Mouse (Mus musculus) heart, embryonic 11.5 days (tissue): ENCODE data around the gene P2rx5. TPM values are rescaled to one million over a fixed set of nuclear protein-coding genes. Genes with fewer than 3 reads are reported as not detected.

Source experiments
- ATAC-seq: fragments of 200-750 bp; cut with Nextera tagmentation; replicated peaks from 2 replicates; pipeline ENCODE4 v1.8.0; 2017; ENCODE audit warnings: moderate library complexity; ENCODE audit not compliant: insufficient number of reproducible peaks, low FRiP score, low TSS enrichment
- H3K27ac ChIP-seq: fragments of 300-500 bp; sonication (generic); 2 replicates; pipeline ENCODE4 v1.5.1; 2014; ENCODE audit warnings: mild to moderate bottlenecking, low read depth, low read length
- H3K27me3 ChIP-seq: fragments of 300-500 bp; sonication (generic); 2 replicates; pipeline ENCODE4 v1.6.1; 2014; ENCODE audit warnings: mild to moderate bottlenecking, low read length, mixed read lengths; ENCODE audit not compliant: control insufficient read depth, insufficient read depth
- H3K36me3 ChIP-seq: fragments of 300-500 bp; sonication (generic); 2 replicates; pipeline ENCODE4 v1.6.1; 2014; ENCODE audit warnings: mild to moderate bottlenecking, low read length, moderate library complexity, mixed read lengths; ENCODE audit not compliant: control insufficient read depth, insufficient read depth
- H3K4me1 ChIP-seq: fragments of 300-500 bp; sonication (generic); 2 replicates; pipeline ENCODE4 v1.6.1; 2014; ENCODE audit warnings: low read length; ENCODE audit not compliant: control insufficient read depth, insufficient read depth
- H3K4me2 ChIP-seq: fragments of 300-500 bp; sonication (generic); 2 replicates; pipeline ENCODE4 v1.6.1; 2014; ENCODE audit warnings: mild to moderate bottlenecking, moderate library complexity
- H3K4me3 ChIP-seq: fragments of 300-500 bp; sonication (generic); 2 replicates; pipeline ENCODE4 v1.5.1; 2014; ENCODE audit warnings: low read depth, low read length
- H3K9ac ChIP-seq: fragments of 300-500 bp; sonication (generic); 2 replicates; pipeline ENCODE4 v1.6.1; 2014; ENCODE audit warnings: mild to moderate bottlenecking, low read depth, low read length, moderate library complexity
- H3K9me3 ChIP-seq: fragments of 300-500 bp; sonication (generic); replicated peaks from 2 replicates; pipeline ENCODE4 v1.6.1; 2016; ENCODE audit warnings: low read length; ENCODE audit not compliant: control insufficient read depth
- WGBS: fragments of 180-500 bp; shearing (Covaris S2); extraction: QIAGEN DNeasy Blood & Tissue Kit; methylation state at CpG from one replicate; pipeline ENCODE4 v1.1.7; 2014; ENCODE audit not compliant: insufficient replicate concordance; 5-methylcytosine and 5-hydroxymethylcytosine counted together
- polyA plus RNA-seq: library from polyadenylated mRNA; unstranded; fragments of >200 nt; fragmentation: Nextera tagmentation; extraction: Ambion mirVana; gene quantifications from 2 replicates; pipeline ENCODE4 v1.2.1, GENCODE M21; 2014

Gene P2rx5
- polyA plus RNA-seq, 1 experiment from 2014 or later: 0.97 TPM

DNA sequence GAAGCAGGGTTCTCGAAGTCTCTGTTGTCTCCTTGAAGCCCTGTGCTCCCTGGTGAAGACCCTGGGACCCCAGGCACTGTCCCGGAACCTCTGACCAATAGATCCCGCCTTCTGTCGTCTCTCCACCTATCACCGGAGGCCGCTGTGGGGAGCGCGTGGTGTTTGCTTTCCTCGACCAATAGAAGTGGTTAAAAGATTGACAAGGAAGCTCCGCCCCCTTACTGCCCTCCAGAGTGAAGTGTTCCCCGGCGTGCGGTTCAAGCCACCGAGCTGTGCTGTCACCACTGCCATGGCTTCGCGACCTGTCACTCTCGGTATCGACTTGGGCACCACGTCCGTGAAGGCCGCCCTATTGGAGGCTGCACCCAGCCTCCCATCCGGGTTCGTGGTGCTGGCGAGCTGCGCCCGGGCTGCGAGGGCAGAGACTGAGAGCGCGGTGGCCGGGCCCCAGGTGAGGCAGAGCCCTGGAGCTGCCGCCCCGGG is 39.0 kb downstream of the P2rx5 start, which contains the start of gene Shpk:
TSS of gene Shpk (plus strand) at position 231 of the 483 bp plus-strand sequence.
- Histone ChIP-seq H3K4me3 (peak within 1 kb of the TSS; percentile 71), H3K36me3 (no peaks in the 10 kb centered on the region), H3K9ac (peak within 1 kb of the TSS; percentile 75), H3K4me1 (no peaks in the 10 kb centered on the region), H3K27ac (no peak within 1 kb of the TSS), H3K9me3 (no peaks in the 10 kb centered on the region), H3K4me2 (peak within 1 kb of the TSS; percentile 99), H3K27me3 (no peaks in the 10 kb centered on the region)
- under 1% methylated on average over 32 of the region's 32 CpGs for WGBS
- peak; percentile 98 for ATAC-seq

- Histone ChIP-seq H3K27me3 (no peaks in the 10 kb centered on the region), H3K4me1 (no peaks in the 10 kb centered on the region), H3K4me2 (peak overlapping the region; percentile 99), H3K36me3 (no peaks in the 10 kb centered on the region), H3K9ac (peak overlapping the region; percentile 75), H3K4me3 (peak overlapping the region; percentile 71), H3K9me3 (no peaks in the 10 kb centered on the region), H3K27ac (no peak overlapping the region)
- WGBS: 2% methylated on average over 12 of the region's 12 CpGs
- ATAC-seq: no peak
Measured at GRCm38 (mm10) chr11:73199879-73200278, 39.7 kb downstream of the P2rx5 start.

DNA sequence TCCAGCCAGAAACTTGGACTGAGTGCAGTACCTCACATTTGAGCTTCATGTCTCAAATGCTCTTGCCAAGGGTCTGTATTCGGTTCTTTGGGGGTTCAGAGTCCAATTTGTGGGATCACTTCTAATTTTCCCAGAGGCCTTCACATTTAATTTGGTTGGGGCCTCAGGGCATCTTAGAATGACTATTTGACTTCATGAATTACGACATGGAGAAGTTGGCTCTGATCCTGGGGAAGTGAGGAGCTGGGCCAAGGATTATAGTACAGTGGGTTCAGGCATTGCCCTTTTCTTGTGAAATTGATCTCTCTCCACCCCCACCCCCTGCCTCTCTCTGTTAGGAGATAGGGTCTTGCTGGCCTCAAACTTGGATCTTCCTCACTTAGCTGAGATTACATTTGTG is 40.8 kb downstream of the P2rx5 start:
- WGBS: 69% methylated on average over 2 of the region's 2 CpGs
- Histone ChIP-seq H3K36me3 (no peaks in the 10 kb centered on the region), H3K27me3 (no peaks in the 10 kb centered on the region), H3K4me3 (no peak overlapping the region), H3K9ac (no peak overlapping the region), H3K4me2 (no peak overlapping the region), H3K27ac (no peak overlapping the region), H3K9me3 (no peaks in the 10 kb centered on the region), H3K4me1 (no peaks in the 10 kb centered on the region)
- ATAC-seq: no peak

DNA sequence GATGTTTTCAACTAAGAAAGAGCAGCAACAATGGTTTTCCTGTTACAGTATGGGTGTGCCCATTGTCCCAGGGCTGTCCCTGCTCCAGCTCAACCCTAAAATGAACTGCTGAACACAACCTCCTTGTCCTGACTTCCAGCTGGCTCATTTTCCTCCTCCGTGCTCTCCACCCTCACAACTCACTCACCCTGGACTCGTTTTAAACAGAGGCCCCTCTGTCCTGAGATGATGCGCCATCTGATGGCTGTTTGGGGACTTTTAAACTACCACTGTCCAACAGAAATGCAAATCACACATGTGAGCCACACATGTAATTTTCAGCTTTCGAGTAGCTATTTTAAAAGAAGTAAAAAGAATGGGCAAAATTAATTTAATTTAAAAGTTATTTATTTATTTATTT is 41.4 kb downstream of the P2rx5 start:
- Histone ChIP-seq H3K4me3 (no peak overlapping the region), H3K4me1 (no peaks in the 10 kb centered on the region), H3K36me3 (no peaks in the 10 kb centered on the region), H3K9me3 (no peaks in the 10 kb centered on the region), H3K27me3 (no peaks in the 10 kb centered on the region; the same call in 1 of the 2 replicates), H3K4me2 (no peak overlapping the region), H3K9ac (no peak overlapping the region), H3K27ac (no peak overlapping the region)
- no peak for ATAC-seq
- 32% methylated on average over 4 of the region's 4 CpGs for WGBS

GRCm38 (mm10) chr11:73203895-73204294 is 43.7 kb downstream of the P2rx5 start:
- H3K4me1 ChIP-seq: no peaks in the 10 kb centered on the region
- no peak overlapping the region for H3K9ac ChIP-seq
- H3K4me2 ChIP-seq: no peak overlapping the region
- no peak overlapping the region for H3K4me3 ChIP-seq
- 78% methylated on average over 8 of the region's 8 CpGs for WGBS
- H3K27me3 ChIP-seq: no peaks in the 10 kb centered on the region; the same call in 1 of the 2 replicates
- no peak for ATAC-seq
- H3K36me3 ChIP-seq: no peaks in the 10 kb centered on the region
- no peaks in the 10 kb centered on the region for H3K9me3 ChIP-seq
- H3K27ac ChIP-seq: no peak overlapping the region

DNA sequence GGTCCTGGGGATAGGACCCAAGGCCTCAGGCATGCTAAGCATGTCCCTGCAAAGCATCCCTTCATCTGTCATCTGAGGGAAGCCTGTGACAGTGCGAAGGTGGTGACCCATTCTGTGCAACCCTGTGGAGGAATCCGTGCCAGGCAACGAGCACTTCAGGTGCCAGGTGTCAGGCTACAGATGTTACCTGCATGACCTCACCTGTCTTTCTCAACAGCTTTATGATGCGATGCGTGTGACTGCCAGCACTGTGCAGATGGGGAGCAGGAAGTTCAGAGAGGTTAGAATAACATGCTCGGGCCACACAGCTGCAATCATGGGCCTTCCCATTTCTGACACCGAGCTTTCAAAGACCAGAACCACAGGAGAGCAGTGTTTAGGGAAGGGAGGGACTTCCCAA is 45.0 kb downstream of the P2rx5 start:
- Histone ChIP-seq H3K4me1 (no peaks in the 10 kb centered on the region), H3K9me3 (no peaks in the 10 kb centered on the region), H3K27ac (no peak overlapping the region), H3K4me2 (no peak overlapping the region), H3K9ac (no peak overlapping the region), H3K4me3 (no peak overlapping the region), H3K36me3 (no peaks in the 10 kb centered on the region), H3K27me3 (no peaks in the 10 kb centered on the region; the same call in 1 of the 2 replicates)
- 63% methylated on average over 7 of the region's 7 CpGs for WGBS
- no peak for ATAC-seq

- H3K36me3 ChIP-seq: no peaks in the 10 kb centered on the region
- no peaks in the 10 kb centered on the region for H3K4me1 ChIP-seq
- no peak overlapping the region for H3K4me3 ChIP-seq
- no peak overlapping the region for H3K9ac ChIP-seq
- ATAC-seq: no peak
- H3K27ac ChIP-seq: no peak overlapping the region
- H3K9me3 ChIP-seq: no peaks in the 10 kb centered on the region
- H3K4me2 ChIP-seq: no peak overlapping the region
- no peaks in the 10 kb centered on the region; the same call in 1 of the 2 replicates for H3K27me3 ChIP-seq
- 55% methylated on average over 2 of the region's 2 CpGs for WGBS
Measured at GRCm38 (mm10) chr11:73207621-73208020, 47.4 kb downstream of the P2rx5 start.

DNA sequence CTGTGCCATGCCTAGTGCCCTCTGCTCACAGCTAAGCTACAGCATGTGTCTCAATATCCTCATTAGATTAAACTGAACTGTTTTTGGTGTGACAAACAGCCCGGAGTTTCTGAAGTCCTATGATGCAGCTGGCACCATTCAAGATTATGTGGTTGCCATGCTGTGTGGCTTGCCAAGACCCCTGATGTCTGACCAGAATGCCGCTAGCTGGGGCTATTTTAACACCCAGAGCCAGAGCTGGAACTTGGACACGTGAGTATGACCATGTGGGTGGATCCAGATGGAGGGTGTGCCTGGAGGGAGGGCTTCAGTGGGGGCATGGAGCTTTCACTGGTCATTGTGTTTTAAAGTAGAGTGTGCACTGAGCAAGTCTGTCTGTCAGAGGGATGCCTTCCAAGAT is 53.7 kb downstream of the P2rx5 start:
- Histone ChIP-seq H3K27ac (no peak overlapping the region), H3K27me3 (no peaks in the 10 kb centered on the region), H3K9ac (no peak overlapping the region), H3K36me3 (no peaks in the 10 kb centered on the region), H3K4me3 (no peak overlapping the region), H3K4me2 (no peak overlapping the region), H3K4me1 (no peaks in the 10 kb centered on the region), H3K9me3 (no peaks in the 10 kb centered on the region)
- ATAC-seq: no peak
- WGBS: 63% methylated on average over 3 of the region's 3 CpGs

GRCm38 (mm10) chr11:73219671-73220070 is 59.5 kb downstream of the P2rx5 start:
- Histone ChIP-seq H3K9me3 (no peaks in the 10 kb centered on the region), H3K4me2 (no peak overlapping the region), H3K9ac (no peak overlapping the region), H3K27me3 (no peaks in the 10 kb centered on the region), H3K4me1 (no peaks in the 10 kb centered on the region), H3K36me3 (no peaks in the 10 kb centered on the region), H3K4me3 (no peak overlapping the region), H3K27ac (no peak overlapping the region)
- 47% methylated on average over 2 of the region's 2 CpGs for WGBS
- ATAC-seq: no peak
